Mouse (Mus musculus): Measurements from ENCODE around the gene Rnf133.

Gene Rnf133

DNA sequence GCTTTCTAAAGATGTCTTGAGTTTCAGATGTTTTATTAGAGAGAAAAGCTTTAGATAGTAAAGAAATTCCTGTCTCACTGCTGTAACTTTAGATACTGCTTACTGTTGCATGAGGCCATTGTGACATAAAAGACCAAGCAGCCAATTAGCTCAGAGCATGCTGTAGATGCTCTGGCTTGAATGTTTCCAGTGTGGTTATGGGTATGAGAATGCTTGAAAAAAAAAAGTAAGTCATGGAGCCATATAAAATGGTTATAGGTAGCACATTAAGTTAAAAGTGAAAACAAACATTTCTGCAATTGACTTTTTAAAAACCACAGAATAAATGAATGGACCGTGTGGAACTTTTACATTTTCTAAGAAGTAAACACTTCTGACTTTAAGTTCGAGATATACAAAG lies at the start of gene Rnf133:
Gene Rnf133 (minus strand): TSS at position 101 of the 400 bp plus-strand sequence.
- DNase-seq (ENCODE audit: low spot score in 2 of 2), result no peak

GRCm38 (mm10) chr6:23678172-23678571 lies 28.1 kb upstream of the Rnf133 start:
- no peak for DNase-seq (ENCODE audit: low spot score in 2 of 2)

- DNase-seq (ENCODE audit: low spot score in 2 of 2), result no peak
These were observed 4.9 kb upstream of the Rnf133 start, which contains the start of gene Rnf148 for GRCm38 (mm10) chr6:23655036-23655435. Rnf148 (minus strand) TSS chr6:23655136.

DNA sequence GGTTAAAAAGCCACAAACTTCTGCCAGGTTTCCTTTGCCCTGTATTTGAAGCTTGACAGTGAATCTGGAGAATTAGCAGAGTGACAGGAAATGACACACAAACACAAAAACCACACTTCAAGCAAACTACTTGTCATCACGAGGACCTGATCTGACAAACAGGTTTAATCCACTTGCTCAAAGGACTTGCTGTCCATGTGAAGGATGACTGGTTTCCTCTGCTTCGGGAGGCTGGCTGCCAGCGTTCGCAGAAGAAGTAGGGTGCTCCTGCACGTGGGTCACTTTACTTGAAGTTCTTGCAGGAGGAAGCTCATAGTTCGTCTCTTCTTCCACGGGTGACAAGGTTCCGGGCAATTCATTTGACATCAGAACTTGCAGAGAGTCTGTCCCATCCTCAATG lies 1.4 kb downstream of the Rnf133 start:
- no peak for DNase-seq (ENCODE audit: low spot score in 2 of 2)

DNA sequence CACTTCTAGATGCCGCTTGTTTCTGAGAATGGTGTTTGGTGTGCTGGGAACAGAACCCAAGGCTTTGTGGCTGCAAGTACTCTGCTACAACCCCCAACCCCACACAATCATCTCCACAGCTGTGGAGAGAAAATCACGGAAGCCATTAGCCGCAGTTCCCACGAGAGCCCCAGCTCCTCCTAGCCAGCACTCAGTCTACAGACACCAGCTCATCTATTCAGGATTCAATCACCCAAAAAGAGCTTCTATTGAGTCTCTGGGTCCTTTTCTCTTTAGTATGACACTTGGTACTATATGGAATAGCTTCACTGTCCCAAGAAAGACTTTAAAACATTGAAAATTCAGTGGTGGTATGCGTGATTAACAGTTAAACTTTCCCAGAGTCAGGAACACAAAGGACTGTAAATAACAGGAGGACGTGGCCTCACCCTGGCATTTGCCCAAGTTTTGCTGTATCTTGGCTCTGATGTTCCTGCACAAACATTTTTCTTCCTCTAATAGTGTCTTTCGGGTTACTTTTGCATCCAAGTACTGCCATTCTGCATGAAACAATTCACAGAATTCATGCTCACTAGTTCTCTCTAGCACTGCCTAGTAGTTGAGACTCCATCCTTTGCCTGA lies 2.4 kb downstream of the Rnf133 start:
- no peak for DNase-seq (ENCODE audit: low spot score in 2 of 2)

GRCm38 (mm10) chr6:23637081-23637480 lies 13.0 kb downstream of the Rnf133 start:
- peak in 1 of 2 experiments; percentile 40 for DNase-seq (ENCODE audit: low spot score in 2 of 2)

GRCm38 (mm10) chr6:23635208-23635607 lies 14.9 kb downstream of the Rnf133 start:
- DNase-seq (ENCODE audit: low spot score in 2 of 2), result no peak

DNA sequence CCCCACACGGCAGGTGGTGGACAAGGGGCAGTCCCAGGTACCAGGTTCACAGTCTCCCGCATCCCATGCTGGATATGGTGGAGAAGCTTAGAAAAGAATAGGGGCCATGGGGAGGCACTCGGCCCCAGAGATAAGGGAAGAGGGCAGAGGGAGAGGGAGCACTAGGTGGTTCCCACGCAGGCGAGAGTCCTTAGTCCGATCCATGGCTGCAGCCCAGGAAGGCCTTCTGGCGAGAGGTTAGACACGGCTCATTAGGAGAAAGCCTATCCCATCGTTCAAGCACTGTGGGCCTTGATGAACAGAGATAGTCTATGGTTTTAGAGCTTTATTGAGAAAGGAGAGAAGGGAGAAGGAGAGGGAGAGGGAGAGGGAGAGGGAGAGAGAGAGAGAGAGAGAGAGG lies 16.1 kb downstream of the Rnf133 start:
- no peak for DNase-seq (ENCODE audit: low spot score in 2 of 2)

GRCm38 (mm10) chr6:23630465-23630864 lies 19.6 kb downstream of the Rnf133 start:
- no peak for DNase-seq (ENCODE audit: low spot score in 2 of 2)
